Mouse (Mus musculus): Measurements from ENCODE around the gene Pkp4.
A peak's percentile ranks its signal among the peaks of the same experiment; 100 is the strongest.
"Not testable (repeated sequence)": the region's sequence is repeated elsewhere in the genome, so short reads cannot be mapped to it uniquely, and the experiment has no call there.

Gene Pkp4

GRCm38 (mm10) chr2:59383231-59383630 is 222.6 kb downstream of the Pkp4 start:
- no peak for DNase-seq (ENCODE audit: low read depth, low spot score)

GRCm38 (mm10) chr2:59383852-59384776 is 223.5 kb downstream of the Pkp4 start:
- DNase-seq (ENCODE audit: low read depth, low spot score), result no peak

- DNase-seq (ENCODE audit: low read depth, low spot score), result no peak
Observed at GRCm38 (mm10) chr2:59385211-59385935, 224.7 kb downstream of the Pkp4 start.

- no peak for DNase-seq (ENCODE audit: low read depth, low spot score)
Observed at GRCm38 (mm10) chr2:59389971-59390370, 229.3 kb downstream of the Pkp4 start.

GRCm38 (mm10) chr2:59393177-59393576 is 232.5 kb downstream of the Pkp4 start:
- DNase-seq (ENCODE audit: low read depth, low spot score), result peak; percentile 23

- no peak for DNase-seq (ENCODE audit: low read depth, low spot score)
Observed at GRCm38 (mm10) chr2:59394651-59395050, 234.0 kb downstream of the Pkp4 start.

- DNase-seq (ENCODE audit: low read depth, low spot score), result not testable (repeated sequence)
Observed at GRCm38 (mm10) chr2:59395160-59395650, 234.6 kb downstream of the Pkp4 start.

- DNase-seq (ENCODE audit: low read depth, low spot score), result no peak
Observed at GRCm38 (mm10) chr2:59396555-59396954, 235.9 kb downstream of the Pkp4 start.

- DNase-seq (ENCODE audit: low read depth, low spot score), result no peak
Observed at GRCm38 (mm10) chr2:59397531-59397930, 236.9 kb downstream of the Pkp4 start.

- no peak for DNase-seq (ENCODE audit: low read depth, low spot score)
Observed at GRCm38 (mm10) chr2:59400901-59401378, 240.3 kb downstream of the Pkp4 start.

GRCm38 (mm10) chr2:59401841-59402461 is 241.3 kb downstream of the Pkp4 start:
- DNase-seq (ENCODE audit: low read depth, low spot score), result no peak

- DNase-seq (ENCODE audit: low read depth, low spot score), result no peak
Observed at GRCm38 (mm10) chr2:59404022-59404421, 243.4 kb downstream of the Pkp4 start.

Data from CD4-positive helper T cell, adult 2 months (primary cell).